Mouse (Mus musculus) cerebellum, adult 2 months (tissue): Measurements from ENCODE around the gene Pgghg. TPM values are rescaled to one million over a fixed set of nuclear protein-coding genes. Genes with fewer than 3 reads are reported as not detected.

Experiments
- DNase-seq, 2 experiments: peaks; one replicate each; pipeline ENCODE4 v3.0.0; 2021
- H3K27ac ChIP-seq: fragments of 200-500 bp; 2 replicates; pipeline ENCODE4 v1.5.1; 2012; ENCODE audit warnings: low read length, control low read depth, inconsistent platforms; ENCODE audit not compliant: insufficient read depth
- H3K27me3 ChIP-seq: fragments of 200-500 bp; 2 replicates; pipeline ENCODE4 v1.6.1; 2012; ENCODE audit warnings: inconsistent platforms, mild to moderate bottlenecking, low read length, moderate library complexity; ENCODE audit not compliant: control insufficient read depth, insufficient read depth
- H3K4me1 ChIP-seq: fragments of 200-500 bp; 2 replicates; pipeline ENCODE4 v1.6.1; 2011; ENCODE audit warnings: low read length; ENCODE audit not compliant: control insufficient read depth, insufficient read depth
- H3K4me3 ChIP-seq: fragments of 200-500 bp; replicated peaks from 2 replicates; pipeline ENCODE3; 2011; ENCODE audit warnings: mild to moderate bottlenecking, low read depth, low read length, control low read depth; ENCODE audit not compliant: insufficient read depth
- CTCF ChIP-seq: fragments of 200-500 bp; IDR thresholded peaks from 2 replicates; pipeline ENCODE4 v1.5.1; 2011; ENCODE audit warnings: low read depth, mild to moderate bottlenecking, control low read depth, low read length, moderate library complexity, borderline replicate concordance; ENCODE audit not compliant: insufficient read depth
- POLR2A ChIP-seq: fragments of 200-500 bp; IDR thresholded peaks from 2 replicates; pipeline ENCODE4 v1.6.1; 2011; ENCODE audit warnings: low read length, control low read depth, borderline replicate concordance; ENCODE audit not compliant: insufficient read depth
- WGBS: fragments of 180-500 bp; shearing (Covaris S2); methylation state at CpG from one replicate; pipeline ENCODE4 v1.1.7; 2018; 5-methylcytosine and 5-hydroxymethylcytosine counted together
- polyA plus RNA-seq: library from polyadenylated mRNA; depleted of rRNA; stranded (reverse); fragments of >200 nt; gene quantifications from 2 replicates; pipeline ENCODE4 v1.2.3, GENCODE M21; 2012

Gene Pgghg
- polyA plus RNA-seq, 1 experiment = 5.6 TPM

DNA sequence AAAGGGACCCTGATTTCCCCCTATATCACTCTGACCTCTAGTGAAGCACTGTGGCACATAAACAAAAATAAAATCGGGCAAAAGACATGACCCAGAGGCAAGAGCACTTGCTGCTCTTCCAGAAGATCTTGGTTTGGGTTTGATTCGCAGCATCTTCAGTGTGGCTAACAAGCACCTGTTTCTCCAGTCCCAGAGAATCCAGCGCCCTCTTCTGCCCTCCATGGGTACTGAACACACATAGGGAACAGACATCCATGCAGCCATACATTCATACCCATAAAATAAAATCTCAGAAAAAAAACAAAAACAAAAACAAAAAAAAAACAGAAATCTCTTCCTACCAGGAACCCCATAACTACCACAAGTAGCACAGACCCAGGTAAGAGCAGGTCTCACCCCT is 2.8 kb upstream of the Pgghg start:
- Histone ChIP-seq H3K27ac (no peak overlapping the region), H3K4me1 (no peaks in the 10 kb centered on the region), H3K4me3 (no peak overlapping the region), H3K27me3 (no peaks in the 10 kb centered on the region; the same call in 1 of the 2 replicates)
- TF ChIP-seq CTCF (no peak), POLR2A (no peak)
- DNase-seq = no peak
- WGBS = 41% methylated on average over 3 of the region's 3 CpGs

DNA sequence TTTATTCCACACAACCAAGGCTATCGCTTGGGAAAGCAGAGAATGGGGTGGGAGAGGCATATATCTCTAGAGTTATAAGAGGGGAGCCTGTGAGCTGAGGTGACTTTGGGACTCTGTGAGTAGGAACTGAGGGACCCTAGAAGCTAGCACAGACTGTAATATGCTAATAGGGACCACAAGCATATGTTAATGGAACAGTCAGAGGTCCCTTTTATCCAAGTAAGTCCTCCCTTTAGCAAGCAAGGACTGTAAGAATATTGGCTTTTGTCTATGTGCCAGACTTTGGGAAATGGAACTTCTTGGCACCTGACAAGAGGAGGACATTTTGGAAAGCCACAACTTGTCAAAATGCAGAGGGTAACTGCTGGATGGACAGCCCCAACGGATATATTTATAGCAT is 2.3 kb upstream of the Pgghg start:
- H3K4me3 ChIP-seq = no peak overlapping the region
- H3K27me3 ChIP-seq = no peaks in the 10 kb centered on the region; the same call in 1 of the 2 replicates
- TF ChIP-seq POLR2A = no peak
- DNase-seq = no peak
- H3K4me1 ChIP-seq = no peaks in the 10 kb centered on the region
- no peak overlapping the region for H3K27ac ChIP-seq
- 23% methylated on average over 2 of the region's 2 CpGs for WGBS

DNA sequence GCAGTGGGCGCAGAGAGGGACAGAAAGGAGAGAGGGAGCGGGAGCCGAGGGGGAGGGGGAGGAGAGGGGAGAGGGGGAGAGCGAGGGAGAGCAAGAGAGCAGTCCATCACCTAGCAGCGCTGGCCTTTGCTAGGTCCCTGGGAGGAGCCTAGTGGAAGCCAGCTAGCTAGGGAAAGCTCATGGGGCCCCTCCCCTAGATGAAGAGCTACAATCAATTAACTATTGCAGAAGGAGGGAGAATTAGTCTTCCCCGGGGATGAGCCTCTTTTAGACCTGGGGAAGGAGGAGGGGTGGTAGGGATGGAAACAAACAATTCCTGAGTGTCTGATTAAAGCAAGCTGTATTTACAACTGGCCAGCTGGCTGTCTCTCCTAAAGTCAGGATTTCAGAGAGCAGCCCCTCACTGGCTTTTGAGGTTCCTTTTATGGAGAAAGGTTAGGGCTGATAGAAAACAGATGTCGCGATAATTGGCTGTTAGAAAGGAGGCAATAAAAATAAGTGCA is 1.5 kb upstream of the Pgghg start:
- Histone ChIP-seq H3K27me3 (no peaks in the 10 kb centered on the region; the same call in 1 of the 2 replicates), H3K4me1 (no peaks in the 10 kb centered on the region), H3K27ac (no peak overlapping the region), H3K4me3 (no peak overlapping the region)
- 23% methylated on average over 8 of the region's 8 CpGs for WGBS
- DNase-seq = no peak
- TF ChIP-seq CTCF (no peak), POLR2A (no peak)

GRCm38 (mm10) chr7:140942341-140942740 is 1.1 kb downstream of the Pgghg start:
- Histone ChIP-seq H3K27me3 (no peaks in the 10 kb centered on the region), H3K27ac (no peak overlapping the region), H3K4me1 (no peaks in the 10 kb centered on the region), H3K4me3 (no peak overlapping the region)
- no peak for TF ChIP-seq POLR2A
- no peak for TF ChIP-seq CTCF
- DNase-seq = no peak
- 60% methylated on average over 9 of the region's 9 CpGs for WGBS

DNA sequence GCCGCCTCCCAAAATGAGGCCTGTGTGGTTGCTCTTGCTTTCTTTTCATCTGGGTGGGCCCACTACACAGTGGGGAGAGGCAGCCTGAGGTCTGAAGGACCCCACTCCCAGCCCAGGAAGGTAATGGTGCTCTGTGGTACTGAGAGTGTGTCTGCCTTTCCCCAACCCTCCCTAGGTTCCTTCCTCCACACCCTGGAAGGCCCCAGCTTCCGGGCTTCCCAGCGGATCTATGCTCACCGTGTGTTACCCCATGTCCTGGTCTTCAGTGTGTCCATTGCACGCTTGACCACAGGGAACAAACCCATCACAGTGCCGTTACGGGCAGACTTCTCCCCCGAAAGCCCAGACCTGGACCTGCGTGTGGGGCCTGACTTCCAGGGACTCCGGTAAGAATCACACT is 1.6 kb downstream of the Pgghg start:
- no peak for TF ChIP-seq POLR2A
- TF ChIP-seq CTCF = no peak
- Histone ChIP-seq H3K4me1 (no peaks in the 10 kb centered on the region), H3K4me3 (no peak overlapping the region), H3K27ac (no peak overlapping the region), H3K27me3 (no peaks in the 10 kb centered on the region)
- WGBS = 94% methylated on average over 10 of the region's 10 CpGs
- DNase-seq = no peak

- TF ChIP-seq POLR2A (no peak), CTCF (no peak)
- DNase-seq = no peak
- no peaks in the 10 kb centered on the region for H3K27me3 ChIP-seq
- H3K27ac ChIP-seq = no peak overlapping the region
- no peaks in the 10 kb centered on the region for H3K4me1 ChIP-seq
- WGBS = 75% methylated on average over 4 of the region's 4 CpGs
- no peak overlapping the region for H3K4me3 ChIP-seq
Observed at GRCm38 (mm10) chr7:140943356-140943755, 2.2 kb downstream of the Pgghg start.

GRCm38 (mm10) chr7:140944236-140944635 is 3.0 kb downstream of the Pgghg start:
- DNase-seq = no peak
- Histone ChIP-seq H3K4me3 (no peak overlapping the region), H3K27me3 (no peaks in the 10 kb centered on the region), H3K27ac (no peak overlapping the region), H3K4me1 (no peaks in the 10 kb centered on the region)
- no peak for TF ChIP-seq CTCF
- no peak for TF ChIP-seq POLR2A
- WGBS = 82% methylated on average over 7 of the region's 7 CpGs

DNA sequence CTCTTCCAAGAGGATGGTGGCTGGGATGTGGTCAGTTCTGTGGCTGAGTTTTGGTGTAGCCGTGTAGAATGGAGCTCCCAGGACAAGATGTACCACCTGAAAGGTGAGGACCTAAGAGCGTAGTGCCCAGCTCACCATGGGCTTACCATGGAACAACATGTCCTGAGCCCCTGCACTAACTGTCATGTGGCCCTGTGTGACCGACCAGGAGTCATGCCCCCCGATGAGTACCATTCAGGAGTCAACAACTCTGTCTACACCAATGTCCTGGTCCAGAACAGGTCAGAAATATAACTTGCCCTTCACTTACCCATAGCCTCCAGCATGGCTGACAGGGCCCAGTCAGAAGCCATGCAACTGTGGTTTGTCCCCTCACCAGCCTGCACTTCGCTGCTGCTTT is 4.1 kb downstream of the Pgghg start:
- no peak overlapping the region for H3K4me3 ChIP-seq
- TF ChIP-seq POLR2A (no peak), CTCF (no peak)
- DNase-seq = no peak
- H3K4me1 ChIP-seq = no peaks in the 10 kb centered on the region
- H3K27me3 ChIP-seq = no peaks in the 10 kb centered on the region
- H3K27ac ChIP-seq = no peak overlapping the region
- WGBS = 92% methylated on average over 5 of the region's 5 CpGs
